Mouse (Mus musculus): ENCODE data around the gene Spef1. TPM values are rescaled to one million over a fixed set of nuclear protein-coding genes. Genes with fewer than 3 reads are reported as not detected.

Spef1 gene
- polyA plus RNA-seq, 1 experiment from 2014 or later: 5.4 TPM

DNA sequence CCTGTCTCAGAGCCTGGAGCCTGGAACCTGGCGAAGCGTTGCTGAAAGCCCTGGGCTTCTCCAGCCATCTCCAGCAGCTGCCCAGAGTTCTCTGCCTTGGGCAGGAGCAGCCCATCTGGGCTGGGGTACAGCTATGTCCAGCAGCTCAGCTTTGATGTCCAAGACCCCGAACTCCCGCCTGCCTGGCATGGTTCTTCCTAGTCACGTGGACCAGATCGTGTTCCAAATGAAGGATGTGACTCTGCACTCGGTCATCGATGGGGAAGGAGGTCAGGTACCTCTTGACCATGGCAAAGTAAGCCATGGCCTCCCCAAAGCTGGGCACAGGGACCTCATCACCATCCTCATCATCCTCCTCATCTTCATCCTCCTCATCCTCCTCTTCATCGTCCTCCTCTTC lies 9.2 kb downstream of the Spef1 start:
- Histone ChIP-seq H3K36me3 (peaks cover 29% of the 10 kb centered on the region), H3K4me1 (replicated peaks) (peaks cover 53% of the 10 kb centered on the region), H3K9me3 (no peaks in the 10 kb centered on the region), H3K4me3 (peak overlapping the region; percentile 82), H3K27ac (peak overlapping the region; percentile 96), H3K27me3 (ENCODE audit: insufficient read depth, poor library complexity, severe bottlenecking) (peaks cover 13% of the 10 kb centered on the region)
- WGBS: 87% methylated on average over 9 of the region's 9 CpGs
- DNase-seq (ENCODE audit: low spot score): no peak

DNA sequence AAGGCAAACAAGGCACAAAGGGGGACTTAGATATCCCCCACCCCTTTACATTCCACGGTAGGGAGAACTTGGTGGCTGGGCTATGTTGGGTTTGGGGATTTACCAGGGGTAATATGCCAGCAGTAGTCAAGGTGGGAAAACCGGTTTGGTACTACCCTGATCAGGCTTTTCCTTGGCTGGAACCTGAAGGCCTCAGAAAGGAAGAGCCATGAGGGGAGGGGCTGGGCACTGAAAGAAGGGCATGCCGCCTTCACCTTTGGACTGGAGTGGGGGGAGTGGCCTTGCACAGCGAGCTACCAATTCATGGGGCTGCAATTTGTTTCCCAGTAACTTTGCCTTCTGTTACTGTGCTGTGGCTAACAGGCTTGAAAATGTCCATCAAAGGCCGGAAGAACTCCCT lies 10.6 kb downstream of the Spef1 start:
- H3K36me3 ChIP-seq: peaks cover 40% of the 10 kb centered on the region
- peaks cover 27% of the 10 kb centered on the region for H3K27me3 ChIP-seq (ENCODE audit: insufficient read depth, poor library complexity, severe bottlenecking)
- no peak for DNase-seq (ENCODE audit: low spot score)
- H3K4me3 ChIP-seq: peak overlapping the region; percentile 19; the same call in 1 of the 2 replicates
- 64% methylated on average over 5 of the region's 5 CpGs for WGBS
- no peaks in the 10 kb centered on the region for H3K9me3 ChIP-seq
- peaks cover 60% of the 10 kb centered on the region for H3K4me1 ChIP-seq (replicated peaks)
- no peak overlapping the region for H3K27ac ChIP-seq

DNA sequence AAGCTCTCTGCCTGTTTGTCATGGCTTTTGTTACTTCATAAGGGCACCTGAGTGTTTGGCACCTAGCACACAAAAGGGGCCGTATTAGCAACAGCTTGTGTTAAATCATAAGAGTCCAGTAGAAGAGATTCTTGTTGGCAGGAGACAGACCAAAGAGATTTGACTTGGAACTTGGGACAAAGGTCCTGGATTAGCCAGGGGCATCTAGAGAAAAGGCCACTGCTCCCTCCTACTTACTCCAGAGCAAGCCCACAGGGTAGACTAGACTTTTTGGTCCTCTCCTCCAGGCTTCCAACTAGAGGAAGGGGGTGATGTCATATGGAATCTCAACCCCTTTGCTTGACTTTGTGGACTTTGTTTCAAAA lies 11.2 kb downstream of the Spef1 start:
- Histone ChIP-seq H3K4me3 (no peak overlapping the region), H3K4me1 (replicated peaks) (peaks cover 66% of the 10 kb centered on the region), H3K27me3 (ENCODE audit: insufficient read depth, poor library complexity, severe bottlenecking) (peaks cover 33% of the 10 kb centered on the region), H3K9me3 (no peaks in the 10 kb centered on the region), H3K36me3 (peaks cover 43% of the 10 kb centered on the region), H3K27ac (no peak overlapping the region)
- DNase-seq (ENCODE audit: low spot score): no peak
- 91% methylated on average over 1 of the region's 1 CpGs for WGBS

DNA sequence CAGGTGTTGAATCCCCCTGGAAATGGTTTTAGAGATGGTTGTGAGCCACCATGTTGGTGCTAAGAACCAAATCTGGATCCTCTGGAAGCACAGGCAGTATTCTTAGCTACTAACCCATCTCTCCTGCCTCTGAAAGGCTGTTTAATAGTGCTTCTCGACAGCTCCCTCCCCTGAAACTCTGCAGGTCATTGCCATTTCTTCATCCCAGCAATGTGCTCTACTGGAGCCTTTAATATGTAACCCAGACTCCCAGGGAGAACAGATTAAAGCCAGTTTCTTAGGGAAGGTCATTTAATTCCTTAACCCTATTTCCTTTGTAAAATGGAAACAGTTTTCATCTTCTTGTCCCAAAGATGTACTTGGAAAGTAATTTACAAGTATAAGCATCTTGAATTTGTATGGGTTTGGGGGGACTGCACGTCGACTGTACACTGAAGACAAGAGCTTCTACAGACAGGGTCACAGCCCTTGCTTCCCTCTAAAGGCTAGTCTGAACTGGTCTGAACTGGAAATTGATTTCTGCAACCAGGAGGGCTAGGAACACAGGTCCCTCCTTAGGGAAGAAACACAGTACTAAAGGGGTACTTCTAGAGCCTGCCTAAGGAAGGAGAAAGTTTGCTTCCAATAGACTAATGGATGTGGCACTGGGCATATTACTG lies 11.7 kb downstream of the Spef1 start:
- Histone ChIP-seq H3K4me1 (replicated peaks) (peaks cover 70% of the 10 kb centered on the region), H3K9me3 (no peaks in the 10 kb centered on the region), H3K36me3 (peaks cover 43% of the 10 kb centered on the region), H3K4me3 (no peak overlapping the region), H3K27me3 (ENCODE audit: insufficient read depth, poor library complexity, severe bottlenecking) (peaks cover 38% of the 10 kb centered on the region), H3K27ac (no peak overlapping the region)
- DNase-seq (ENCODE audit: low spot score): no peak
- WGBS: 73% methylated on average over 3 of the region's 3 CpGs

DNA sequence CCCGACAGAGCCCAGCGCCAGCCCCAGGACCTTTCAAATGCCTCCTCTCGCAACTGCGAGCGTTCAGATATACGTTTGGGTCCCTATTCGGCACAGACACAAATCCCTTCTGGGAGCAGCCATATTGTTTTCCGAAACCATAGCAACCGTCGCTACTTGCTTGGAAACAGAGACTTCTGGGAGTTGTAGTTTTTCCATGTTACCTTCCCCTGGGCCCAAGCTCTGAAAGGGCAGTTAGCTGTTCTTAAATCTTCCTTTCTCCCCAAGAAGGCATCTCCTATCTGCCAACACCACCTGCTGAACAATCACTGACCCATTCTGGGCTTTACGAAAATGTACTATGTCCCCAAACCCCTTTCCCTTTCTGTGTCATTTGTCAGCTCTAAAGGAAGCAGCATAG lies 12.4 kb downstream of the Spef1 start:
- 6% methylated on average over 11 of the region's 11 CpGs for WGBS
- peak overlapping the region; percentile 55 for H3K4me3 ChIP-seq
- peaks cover 45% of the 10 kb centered on the region for H3K27me3 ChIP-seq (ENCODE audit: insufficient read depth, poor library complexity, severe bottlenecking)
- H3K27ac ChIP-seq: no peak overlapping the region
- H3K4me1 ChIP-seq (replicated peaks): peaks cover 70% of the 10 kb centered on the region
- DNase-seq (ENCODE audit: low spot score): peak; percentile 67
- H3K9me3 ChIP-seq: no peaks in the 10 kb centered on the region
- H3K36me3 ChIP-seq: peaks cover 43% of the 10 kb centered on the region

DNA sequence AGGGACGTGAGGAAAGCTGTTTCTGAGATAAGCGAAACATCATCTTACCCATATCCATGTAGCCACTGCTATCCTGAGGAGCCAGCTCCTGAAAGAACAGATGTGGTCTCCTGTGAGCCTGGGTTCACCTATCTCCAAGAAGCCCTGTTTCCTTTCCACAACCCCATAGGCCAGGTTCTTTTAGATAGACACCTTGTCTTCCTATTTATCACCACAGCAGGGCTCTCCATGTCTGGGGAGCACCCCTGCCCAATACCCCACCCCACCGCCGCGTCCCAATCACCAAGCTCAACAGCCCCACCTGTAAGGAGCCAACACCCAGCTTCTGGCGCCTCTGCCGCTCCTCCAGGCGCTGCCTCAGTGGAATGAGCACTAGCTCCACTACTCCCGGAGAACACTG lies 14.8 kb downstream of the Spef1 start:
- WGBS: 37% methylated on average over 9 of the region's 9 CpGs
- Histone ChIP-seq H3K9me3 (no peaks in the 10 kb centered on the region), H3K27me3 (ENCODE audit: insufficient read depth, poor library complexity, severe bottlenecking) (peaks cover 47% of the 10 kb centered on the region), H3K4me3 (no peak overlapping the region), H3K27ac (no peak overlapping the region), H3K4me1 (replicated peaks) (peaks cover 58% of the 10 kb centered on the region), H3K36me3 (peaks cover 32% of the 10 kb centered on the region)
- no peak for DNase-seq (ENCODE audit: low spot score)

DNA sequence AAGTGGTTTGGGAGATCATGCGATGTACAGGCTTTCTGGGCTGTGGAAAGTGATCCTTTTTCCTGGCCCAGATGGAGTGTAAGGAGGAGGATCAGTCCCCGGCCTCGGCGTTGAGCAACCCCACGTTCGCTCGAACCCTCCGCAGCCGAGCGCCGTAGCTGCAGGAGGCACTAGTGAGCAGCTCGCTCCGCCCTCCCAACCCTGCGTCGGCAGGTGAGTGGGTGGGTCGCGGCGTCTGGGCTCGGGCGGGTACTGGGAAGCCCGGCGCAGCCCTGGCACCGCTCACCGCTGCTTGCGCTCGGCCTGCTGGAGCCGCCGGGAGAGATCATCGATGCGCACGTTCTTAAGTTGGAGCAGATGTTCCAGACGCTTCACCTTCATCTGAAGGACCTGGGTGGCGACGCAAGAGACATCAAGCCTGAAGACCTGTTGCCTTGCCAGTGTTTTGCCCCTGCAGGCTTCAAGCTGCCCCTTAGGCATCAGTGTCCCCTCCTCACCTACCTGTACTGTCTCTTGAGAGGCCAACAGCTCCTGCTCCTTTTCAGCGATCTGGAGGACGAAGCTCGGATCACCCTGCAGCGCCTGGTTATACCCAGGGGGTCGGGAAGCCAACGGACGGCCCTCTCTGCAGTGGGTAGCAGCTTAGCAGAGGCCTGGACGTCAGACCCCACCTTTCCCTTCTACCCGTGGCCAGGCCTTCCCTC lies 15.5 kb downstream of the Spef1 start:
- DNase-seq (ENCODE audit: low spot score): peak; percentile 23
- H3K4me3 ChIP-seq: peak overlapping the region; percentile 41
- no peak overlapping the region for H3K27ac ChIP-seq
- H3K4me1 ChIP-seq (replicated peaks): peaks cover 50% of the 10 kb centered on the region
- H3K27me3 ChIP-seq (ENCODE audit: insufficient read depth, poor library complexity, severe bottlenecking): peaks cover 47% of the 10 kb centered on the region
- WGBS: 3% methylated on average over 43 of the region's 43 CpGs
- peaks cover 24% of the 10 kb centered on the region for H3K36me3 ChIP-seq
- no peaks in the 10 kb centered on the region for H3K9me3 ChIP-seq

DNA sequence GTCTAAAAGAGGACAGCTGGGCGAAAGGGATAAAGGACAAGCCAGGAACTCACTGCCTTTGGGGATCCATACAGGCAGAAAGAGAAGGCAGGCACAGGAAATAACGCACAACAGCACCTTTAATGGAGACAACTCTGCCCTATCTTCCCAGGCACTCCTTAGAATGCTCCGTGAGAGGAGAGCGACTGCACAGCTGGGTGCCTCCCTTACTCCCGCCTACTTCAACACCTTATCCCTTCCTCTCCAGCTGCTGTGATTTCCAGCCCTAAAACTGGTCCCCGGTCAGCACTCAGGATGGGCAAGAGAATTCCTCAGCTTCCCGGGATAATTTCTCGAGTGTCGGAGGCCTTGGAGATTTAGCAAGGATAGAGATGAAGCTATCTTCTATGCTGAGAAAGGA lies 16.1 kb downstream of the Spef1 start:
- peaks cover 47% of the 10 kb centered on the region for H3K27me3 ChIP-seq (ENCODE audit: insufficient read depth, poor library complexity, severe bottlenecking)
- WGBS: 12% methylated on average over 9 of the region's 9 CpGs

DNA sequence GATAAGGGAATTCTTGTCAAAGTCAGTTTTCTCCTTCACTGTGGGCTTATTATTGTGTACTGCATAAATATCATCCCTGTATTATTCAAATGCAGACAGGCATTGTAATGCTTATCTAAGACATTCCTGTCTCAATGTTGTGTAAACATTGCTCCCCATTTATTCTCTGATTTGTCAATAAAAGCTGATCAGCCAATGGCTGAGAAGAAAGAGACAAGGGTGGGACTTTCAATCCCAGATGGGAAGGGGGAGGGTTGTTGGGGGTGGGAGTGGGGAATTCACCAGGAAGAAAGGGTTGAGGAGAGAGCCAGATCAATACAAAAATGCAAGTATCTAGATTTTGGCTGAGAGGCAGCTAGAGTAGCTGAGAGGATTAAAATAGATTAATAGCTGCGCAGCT lies 18.2 kb downstream of the Spef1 start:
- DNase-seq (ENCODE audit: low spot score): no peak
- H3K27me3 ChIP-seq (ENCODE audit: insufficient read depth, poor library complexity, severe bottlenecking): peaks cover 45% of the 10 kb centered on the region
- 77% methylated on average over 1 of the region's 1 CpGs for WGBS
- H3K9me3 ChIP-seq: no peaks in the 10 kb centered on the region
- H3K36me3 ChIP-seq: peaks cover 13% of the 10 kb centered on the region; the same call in 1 of the 2 replicates
- peaks cover 27% of the 10 kb centered on the region for H3K4me1 ChIP-seq (replicated peaks)
- no peak overlapping the region for H3K4me3 ChIP-seq
- H3K27ac ChIP-seq: no peak overlapping the region

More for the DNA sequence above, 16.1 kb downstream of the Spef1 start:
- Histone ChIP-seq H3K9me3 (no peaks in the 10 kb centered on the region), H3K4me3 (peak overlapping the region; percentile 41), H3K36me3 (peaks cover 18% of the 10 kb centered on the region), H3K27ac (no peak overlapping the region), H3K4me1 (replicated peaks) (peaks cover 44% of the 10 kb centered on the region)
- DNase-seq (ENCODE audit: low spot score): no peak

DNA sequence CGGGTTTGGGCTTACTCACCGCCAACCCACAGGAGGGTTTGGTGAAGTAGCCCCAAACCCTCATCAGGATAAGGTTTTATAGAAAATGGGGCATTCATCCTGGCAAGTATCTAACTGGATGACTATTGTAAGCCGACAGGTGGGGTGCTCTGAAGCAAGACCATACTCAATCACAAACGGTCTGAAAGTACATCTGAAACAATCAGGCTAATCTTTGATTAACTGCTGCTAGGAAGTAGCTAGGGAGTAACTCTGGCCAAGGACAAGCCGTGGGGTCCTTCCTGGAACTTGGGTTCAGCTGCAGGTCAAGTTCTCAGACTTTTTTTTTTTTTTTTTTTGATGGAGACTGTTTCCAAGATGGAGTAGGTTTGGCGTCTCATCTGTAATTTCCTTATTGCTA lies 19.1 kb downstream of the Spef1 start:
- peaks cover 13% of the 10 kb centered on the region; the same call in 1 of the 2 replicates for H3K36me3 ChIP-seq

DNA sequence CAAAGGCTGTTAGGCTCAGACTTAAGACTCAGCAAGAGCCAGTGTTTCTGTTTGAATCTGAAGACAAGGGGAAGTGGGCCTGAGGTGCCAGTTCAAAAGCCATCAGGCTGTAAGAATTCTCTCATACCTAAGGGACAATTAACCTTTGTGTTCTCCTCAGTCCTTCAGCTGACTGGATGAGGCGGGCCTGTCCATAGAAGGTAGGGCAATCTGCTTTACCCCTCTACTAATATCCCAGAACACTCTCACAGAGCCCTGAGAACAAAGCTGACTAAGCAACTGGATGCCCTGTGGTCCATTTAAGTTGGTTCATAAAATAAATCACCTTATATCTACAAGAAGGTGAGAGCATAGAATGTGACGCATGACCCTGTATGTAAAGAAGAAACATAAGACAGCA lies 20.9 kb downstream of the Spef1 start:
- peaks cover 18% of the 10 kb centered on the region; the same call in 1 of the 2 replicates for H3K4me1 ChIP-seq (replicated peaks)
- no peaks in the 10 kb centered on the region for H3K9me3 ChIP-seq
- H3K36me3 ChIP-seq: no peaks in the 10 kb centered on the region; the same call in 1 of the 2 replicates
- H3K4me3 ChIP-seq: no peak overlapping the region
- no peak for DNase-seq (ENCODE audit: low spot score)
- no peak overlapping the region for H3K27ac ChIP-seq
- peaks cover 17% of the 10 kb centered on the region for H3K27me3 ChIP-seq (ENCODE audit: insufficient read depth, poor library complexity, severe bottlenecking)
- 90% methylated on average over 2 of the region's 2 CpGs for WGBS

More for the DNA sequence above, 19.1 kb downstream of the Spef1 start:
- WGBS: 92% methylated on average over 6 of the region's 6 CpGs
- peaks cover 27% of the 10 kb centered on the region for H3K4me1 ChIP-seq (replicated peaks)
- H3K27ac ChIP-seq: no peak overlapping the region
- H3K4me3 ChIP-seq: no peak overlapping the region
- H3K27me3 ChIP-seq (ENCODE audit: insufficient read depth, poor library complexity, severe bottlenecking): peaks cover 35% of the 10 kb centered on the region
- H3K9me3 ChIP-seq: no peaks in the 10 kb centered on the region
- no peak for DNase-seq (ENCODE audit: low spot score)

DNA sequence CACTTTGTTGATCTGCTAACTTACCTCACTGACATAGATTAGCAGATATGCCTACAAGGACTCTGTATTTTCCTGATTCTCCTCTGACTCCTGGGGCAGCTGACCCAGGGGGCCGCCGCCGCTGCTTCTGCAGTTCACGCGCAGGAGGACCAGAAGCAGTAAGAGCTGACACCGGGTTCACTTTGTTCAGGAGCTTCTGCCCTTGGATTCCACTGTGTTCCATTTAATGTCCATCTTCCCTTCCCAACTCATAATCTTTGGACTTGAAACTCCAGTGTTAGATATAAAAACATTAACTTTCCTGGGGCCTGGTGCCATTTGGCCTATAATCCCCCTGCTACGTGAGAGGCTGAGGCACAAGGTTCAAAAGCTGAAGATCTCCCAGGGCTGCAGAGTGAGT lies 23.2 kb downstream of the Spef1 start:
- Histone ChIP-seq H3K27ac (no peak overlapping the region), H3K27me3 (ENCODE audit: insufficient read depth, poor library complexity, severe bottlenecking) (no peaks in the 10 kb centered on the region), H3K4me1 (replicated peaks) (peaks cover 20% of the 10 kb centered on the region), H3K36me3 (no peaks in the 10 kb centered on the region), H3K9me3 (no peaks in the 10 kb centered on the region), H3K4me3 (no peak overlapping the region)
- DNase-seq (ENCODE audit: low spot score): no peak
- 80% methylated on average over 7 of the region's 7 CpGs for WGBS

DNA sequence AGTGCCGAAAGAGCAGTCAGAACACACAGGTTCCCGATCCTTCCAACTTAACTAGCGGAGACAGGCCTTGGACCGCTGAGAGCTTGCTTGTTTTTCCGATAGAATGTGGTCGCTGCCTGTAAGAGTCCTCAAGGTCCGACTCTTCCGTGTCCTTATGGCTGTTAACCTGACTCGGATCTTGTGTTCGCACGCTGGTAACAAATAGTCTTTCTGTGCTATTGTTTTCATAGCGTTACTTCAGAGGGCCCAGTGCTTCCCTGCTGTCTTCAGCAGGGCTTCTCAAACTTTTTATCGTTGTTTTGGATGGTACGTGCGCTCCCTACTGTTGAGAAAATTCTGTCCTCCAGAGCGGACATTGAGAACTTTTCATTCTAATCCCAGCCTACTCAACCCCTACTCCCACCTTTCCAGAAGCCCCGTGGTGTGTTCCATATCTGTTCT lies 26.4 kb downstream of the Spef1 start:
- under 1% methylated on average over 17 of the region's 17 CpGs for WGBS
- peak overlapping the region; percentile 86 for H3K4me3 ChIP-seq
- peak overlapping the region; percentile 95 for H3K27ac ChIP-seq
- peaks cover 47% of the 10 kb centered on the region for H3K4me1 ChIP-seq (replicated peaks)
- H3K9me3 ChIP-seq: no peaks in the 10 kb centered on the region
- peaks cover 7% of the 10 kb centered on the region for H3K36me3 ChIP-seq
- DNase-seq (ENCODE audit: low spot score): no peak
- no peaks in the 10 kb centered on the region for H3K27me3 ChIP-seq (ENCODE audit: insufficient read depth, poor library complexity, severe bottlenecking)

Measured in hindbrain, embryonic 10.5 days (tissue).